Mouse (Mus musculus) T-helper 2 cell (primary cell): ENCODE data around the gene Dhx15.

Experiments used
- in situ Hi-C: fragments of 300-600 bp; cut with MboI, MseI; formaldehyde crosslinking; loops from one replicate; pipeline ENCODE4 v1.15.1; 2025; ENCODE audit warnings: high pct_unique_total_duplicates

Dhx15 gene

DNA sequence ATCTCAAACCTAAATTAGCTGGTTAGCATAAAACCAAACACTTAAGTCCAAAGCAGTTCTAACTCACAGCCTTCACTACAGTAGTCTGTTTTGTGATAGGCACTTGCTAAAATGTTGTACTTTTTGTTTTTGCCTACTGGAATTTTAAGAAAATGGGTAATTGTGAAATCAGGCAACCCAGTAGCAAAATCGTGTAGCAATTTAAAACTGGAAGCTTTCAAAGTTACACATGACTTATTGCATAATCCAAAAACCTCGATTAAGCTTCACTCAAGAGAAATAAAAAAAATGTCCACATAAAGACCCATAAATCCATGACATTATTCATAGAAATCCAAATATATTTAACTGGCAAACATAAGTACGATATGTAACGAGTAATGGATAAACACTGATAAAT lies 43.2 kb downstream of the Dhx15 start:
- in situ Hi-C loops, result loop anchor here (10.0 to 25.0 kb wide), 2 partner anchors 515 to 638 kb away; partner anchors contain the start of gene Sepsecs

DNA sequence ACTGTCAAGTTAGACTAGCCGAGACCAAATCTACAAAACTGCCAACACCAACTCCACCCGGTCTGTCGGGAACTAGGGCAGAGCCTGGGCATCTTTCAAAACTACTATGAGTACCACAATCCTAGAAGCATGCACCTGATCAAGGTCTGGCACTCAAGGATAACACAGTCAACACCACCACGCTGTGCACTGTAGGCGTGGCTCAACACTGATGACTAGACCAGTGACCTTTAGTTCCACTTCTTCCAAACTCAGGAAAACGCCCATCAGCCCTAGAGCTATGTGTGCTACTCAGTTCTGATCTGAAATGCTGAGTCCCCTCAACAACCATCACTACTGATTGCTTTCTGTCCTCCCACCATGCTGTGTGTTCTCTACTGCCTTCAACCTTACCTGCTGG lies 44.6 kb downstream of the Dhx15 start:
- in situ Hi-C loops, result loop anchor here (10.0 to 25.0 kb wide), 2 partner anchors 517 to 639 kb away; partner anchors contain the start of gene Sepsecs

DNA sequence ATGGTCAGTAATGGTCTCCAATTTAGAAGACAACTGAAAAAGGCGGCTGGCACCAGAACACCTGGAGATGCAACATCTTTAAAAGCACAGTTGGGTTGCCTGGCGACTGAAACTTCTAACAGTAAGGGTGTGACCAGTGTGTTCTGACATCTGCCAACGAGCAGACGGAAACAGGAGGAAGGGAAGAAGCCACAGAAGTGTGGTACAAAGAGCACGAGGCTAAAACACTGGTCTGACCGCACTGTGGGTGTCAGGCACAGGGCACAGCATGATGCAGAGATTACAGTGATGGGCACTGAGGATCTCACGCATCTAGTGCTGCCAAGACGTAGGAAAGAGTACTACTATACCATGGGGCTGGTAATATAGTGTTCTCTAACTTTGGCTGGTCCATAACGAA lies 48.4 kb downstream of the Dhx15 start:
- in situ Hi-C loops, result loop anchor here (10.0 to 25.0 kb wide), 2 partner anchors 520 to 643 kb away; partner anchors contain the start of gene Sepsecs

- in situ Hi-C loops, result loop anchor here (25.0 kb wide), 1 partner anchor 523 kb away; the partner anchor contains the start of gene Sepsecs
Measured at GRCm38 (mm10) chr5:52138819-52139218, 51.5 kb downstream of the Dhx15 start.

- in situ Hi-C loops, result loop anchor here (25.0 kb wide), 1 partner anchor 524 kb away; the partner anchor contains the start of gene Sepsecs
Measured at GRCm38 (mm10) chr5:52138134-52138533, 52.2 kb downstream of the Dhx15 start.

GRCm38 (mm10) chr5:52135460-52136141 lies 54.7 kb downstream of the Dhx15 start:
- in situ Hi-C loops, result loop anchor here (25.0 kb wide), 1 partner anchor 527 kb away; the partner anchor contains the start of gene Sepsecs

- in situ Hi-C loops, result loop anchor here (25.0 kb wide), 1 partner anchor 529 kb away; the partner anchor contains the start of gene Sepsecs
Measured at GRCm38 (mm10) chr5:52132840-52133239, 57.5 kb downstream of the Dhx15 start.

- in situ Hi-C loops, result loop anchor here (25.0 kb wide), 1 partner anchor 530 kb away; the partner anchor contains the start of gene Sepsecs
Measured at GRCm38 (mm10) chr5:52132092-52132491, 58.2 kb downstream of the Dhx15 start.

DNA sequence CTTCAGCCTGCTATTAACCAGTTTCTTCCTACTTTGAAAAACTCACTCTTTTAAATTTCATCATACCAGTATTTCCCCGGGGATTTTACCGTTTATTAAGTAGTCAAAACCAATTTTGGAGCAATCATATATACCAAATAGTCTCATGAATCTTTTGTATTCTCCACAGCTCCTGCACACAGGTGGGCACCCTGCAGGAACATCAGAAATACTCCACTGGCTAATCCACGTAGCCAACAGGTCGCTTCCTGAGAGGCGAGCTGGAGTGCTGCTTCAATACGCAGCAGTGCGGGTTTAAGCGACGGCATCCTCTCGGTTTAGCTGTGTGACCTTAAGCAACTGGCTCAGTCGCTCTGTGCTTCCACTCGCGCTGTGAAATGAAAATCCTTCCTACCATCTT lies 58.9 kb downstream of the Dhx15 start:
- in situ Hi-C loops, result loop anchor here (25.0 kb wide), 1 partner anchor 531 kb away; the partner anchor contains the start of gene Sepsecs

DNA sequence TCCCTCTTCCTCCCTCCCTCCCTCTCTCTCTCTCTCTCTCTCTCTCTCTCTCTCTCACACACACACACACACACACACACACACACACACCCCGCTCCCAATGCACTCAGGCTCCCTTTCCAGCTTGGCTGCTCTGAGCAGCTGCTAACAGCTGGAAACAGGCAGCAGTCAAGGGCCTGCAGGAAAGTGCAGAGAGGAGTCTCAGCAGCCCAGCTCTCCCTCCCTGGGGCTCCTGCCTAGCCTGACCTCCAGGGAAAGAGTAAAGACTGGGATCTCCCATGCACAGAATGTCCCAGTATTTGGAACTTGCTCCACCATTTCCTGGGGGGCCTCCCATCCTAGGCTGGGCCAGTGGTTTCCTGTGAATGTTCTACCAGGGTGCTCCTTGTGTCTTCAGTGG lies 59.8 kb downstream of the Dhx15 start:
- in situ Hi-C loops, result loop anchor here (25.0 kb wide), 1 partner anchor 532 kb away; the partner anchor contains the start of gene Sepsecs

- in situ Hi-C loops, result loop anchor here (25.0 kb wide), 1 partner anchor 536 kb away; the partner anchor contains the start of gene Sepsecs
Measured at GRCm38 (mm10) chr5:52126263-52126662, 64.1 kb downstream of the Dhx15 start.

DNA sequence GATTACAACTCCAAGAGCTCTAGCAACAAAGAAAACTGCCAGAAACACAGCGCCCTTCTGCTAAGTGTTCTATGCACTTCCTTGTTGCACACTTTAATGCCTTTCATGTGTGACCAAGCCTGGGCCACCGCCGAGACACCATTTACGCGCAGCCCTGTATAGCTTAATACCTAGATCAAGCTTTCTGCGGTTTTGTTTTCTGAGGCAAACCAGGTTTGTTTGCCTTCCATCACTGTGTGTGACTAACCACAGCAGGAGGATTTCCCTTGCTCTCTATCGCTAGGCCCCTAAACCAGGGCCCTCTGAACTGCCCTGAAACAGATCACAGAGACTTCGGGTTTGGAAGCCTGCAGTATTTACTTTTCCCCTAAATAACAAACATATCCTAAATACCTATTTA lies 64.5 kb downstream of the Dhx15 start:
- in situ Hi-C loops, result loop anchor here (25.0 kb wide), 1 partner anchor 536 kb away; the partner anchor contains the start of gene Sepsecs

DNA sequence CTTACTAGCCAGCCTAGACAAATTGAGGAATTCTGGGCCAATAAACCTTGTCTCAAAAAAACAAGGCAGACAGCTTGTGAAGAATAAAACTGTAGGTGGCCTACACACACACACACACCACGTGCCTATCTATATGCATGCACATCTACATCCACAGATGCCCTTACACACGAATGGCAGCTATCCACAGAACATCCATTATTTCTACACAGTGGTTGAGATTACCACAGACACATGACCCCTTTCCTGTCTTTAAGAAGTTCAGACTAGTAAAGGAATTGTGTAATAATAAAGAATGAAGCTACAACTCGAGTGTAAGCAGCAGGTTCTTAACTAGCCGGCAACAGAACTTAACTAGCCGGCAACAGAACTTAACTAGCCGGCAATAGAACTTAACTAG lies 68.2 kb downstream of the Dhx15 start:
- in situ Hi-C loops, result no loop called here

- in situ Hi-C loops, result no loop called here
Measured at GRCm38 (mm10) chr5:52119822-52120221, 70.5 kb downstream of the Dhx15 start.

DNA sequence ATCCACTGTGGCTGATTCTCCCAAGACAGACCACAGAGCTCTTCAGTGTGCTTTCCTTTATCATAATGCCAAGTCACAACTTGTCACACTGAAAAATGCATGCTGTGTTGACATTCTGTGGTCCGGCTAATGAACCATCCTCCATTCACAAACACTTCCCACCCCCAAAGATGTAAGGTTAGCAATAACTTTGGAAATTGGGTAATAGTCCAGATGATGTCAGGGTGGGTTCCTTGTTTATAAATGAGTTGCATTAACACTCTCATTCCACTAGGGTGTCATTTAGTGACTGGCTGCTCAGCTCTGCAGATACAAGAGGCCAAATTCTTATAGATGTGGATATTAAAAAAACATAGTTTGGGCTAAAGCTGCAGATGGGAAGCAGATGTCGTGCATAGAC lies 71.1 kb downstream of the Dhx15 start:
- in situ Hi-C loops, result no loop called here

DNA sequence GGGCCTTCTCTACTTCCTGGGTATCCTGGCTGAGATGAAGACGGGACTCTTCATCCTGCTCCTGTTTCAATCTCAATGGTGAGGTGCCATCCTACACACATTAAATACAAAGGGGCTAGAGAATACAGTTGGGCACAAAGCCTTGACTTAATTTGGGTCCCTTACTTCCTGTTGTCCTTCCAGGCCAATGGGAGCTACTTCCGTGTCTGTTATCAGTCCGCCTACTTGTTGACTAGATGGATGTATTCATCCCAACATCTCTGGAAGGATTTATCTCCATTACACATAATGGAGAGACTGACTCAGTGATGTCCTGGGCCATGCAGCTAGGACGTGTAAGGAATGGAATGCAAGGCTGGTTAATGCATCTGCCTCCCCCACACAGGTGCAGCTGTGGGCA lies 72.5 kb downstream of the Dhx15 start:
- in situ Hi-C loops, result no loop called here

DNA sequence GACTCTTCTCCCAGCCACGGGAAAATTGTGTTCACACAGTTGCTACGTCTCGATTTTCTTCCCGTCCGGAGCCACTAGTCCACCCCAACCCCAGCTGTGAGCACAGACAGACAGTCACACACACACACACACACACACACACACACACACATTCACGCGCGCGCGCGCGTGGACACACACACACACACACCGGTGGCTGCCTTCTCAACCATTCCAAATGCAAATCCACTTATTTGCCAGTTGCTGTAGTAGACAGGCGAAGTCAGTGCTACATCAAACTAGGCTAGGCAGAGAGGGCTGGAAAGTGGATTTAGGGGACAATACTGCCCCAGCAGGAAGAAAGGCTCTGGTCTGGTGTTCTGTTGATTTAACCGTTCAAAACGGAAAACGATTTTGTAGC lies 73.9 kb downstream of the Dhx15 start:
- in situ Hi-C loops, result no loop called here

DNA sequence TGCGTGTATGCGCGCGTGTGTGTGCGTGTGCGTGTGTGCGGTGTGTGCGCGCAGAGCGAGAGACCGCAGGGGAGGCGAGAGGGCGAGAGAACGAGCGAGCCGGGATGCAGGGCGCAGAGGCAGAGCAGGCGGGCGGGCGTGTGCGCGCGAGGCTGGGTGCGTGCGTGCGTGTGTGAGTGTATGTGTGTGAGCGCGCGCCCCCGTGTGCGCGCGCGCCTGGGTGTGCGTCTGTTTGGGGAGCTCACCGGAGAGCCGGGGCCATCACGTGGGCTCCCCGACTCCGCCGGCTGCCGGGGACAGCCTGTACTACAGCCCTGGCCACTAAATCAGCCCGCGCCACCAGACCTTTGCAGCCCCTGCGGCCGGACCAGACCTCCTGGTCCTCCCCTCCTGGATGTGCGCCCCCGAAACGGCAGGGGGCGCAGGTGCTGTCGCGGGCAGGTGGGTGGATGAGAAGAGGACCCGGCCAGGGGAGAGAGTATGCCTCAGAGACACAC lies 74.4 kb downstream of the Dhx15 start:
- in situ Hi-C loops, result no loop called here

GRCm38 (mm10) chr5:52114751-52115451 lies 75.4 kb downstream of the Dhx15 start:
- in situ Hi-C loops, result no loop called here

DNA sequence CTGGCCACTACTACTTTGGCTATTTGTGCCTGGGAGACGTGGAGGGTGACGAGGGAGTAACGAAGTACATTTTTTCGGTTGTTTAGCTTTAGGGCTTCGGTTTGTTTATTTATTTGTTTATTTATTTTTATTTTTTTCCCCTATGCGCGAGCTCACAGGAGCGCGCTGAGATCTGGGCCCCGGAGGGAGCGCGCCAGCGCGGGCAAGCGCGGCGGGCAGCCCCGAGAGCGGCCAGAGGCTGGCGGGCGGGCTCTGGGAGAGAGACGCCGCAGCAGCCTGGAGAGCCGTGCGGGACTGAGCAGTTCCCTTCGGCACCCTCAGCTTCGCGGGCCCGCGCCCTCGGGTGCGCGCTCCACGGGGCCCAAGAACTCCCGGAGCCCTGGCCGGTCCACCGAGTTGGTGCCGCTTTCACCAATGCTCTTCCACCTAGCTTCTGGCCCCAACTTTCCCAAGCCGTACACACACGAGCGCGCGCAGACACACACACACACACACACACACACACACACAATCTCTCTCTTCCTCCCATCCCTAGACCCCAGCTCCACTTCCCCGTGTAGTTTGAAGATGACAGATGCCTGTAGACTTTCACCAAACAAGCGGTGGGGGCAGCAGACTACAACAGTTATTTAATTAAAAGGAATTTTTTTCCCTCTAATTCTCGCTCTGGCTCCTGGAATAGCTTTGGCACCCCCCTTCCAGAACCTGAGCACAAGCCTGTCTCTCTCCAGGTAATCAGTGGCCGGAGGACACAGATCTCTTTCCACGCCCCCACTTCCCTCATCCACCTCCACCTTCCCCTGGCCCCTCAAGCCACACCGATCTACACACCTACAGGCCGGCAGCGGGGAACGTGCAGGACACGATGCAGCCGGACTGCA lies 76.2 kb downstream of the Dhx15 start:
- in situ Hi-C loops, result no loop called here
